ENCODE assay signal across 14 mouse cellular contexts in genomic region chr2:27716339-27716738, GRCm38 (mm10). TPM values are rescaled to one million over a fixed set of nuclear protein-coding genes. Genes with fewer than 3 reads are reported as not detected.
DNase-seq lines count a peak whose midpoint lies in the region; ATAC-seq and TF ChIP-seq lines count a peak whose summit lies in the region.
"Had no signal": no experiment of that assay in that cellular context is flagged by ENCODE, and none has a peak within 500 bp of the region (broad histone marks: within the 10 kb centered on the region; RNA-seq: fewer than 3 reads in every experiment).

No protein-coding gene starts in this region.

- no peak for TF ChIP-seq CTCF in intestine, postnatal 0 days (IDR thresholded peaks at IDR 0.05; ENCODE audit: low read depth)
- no peak for TF ChIP-seq CTCF in lung, postnatal 0 days (IDR thresholded peaks at IDR 0.05)

- no peak overlapping the region for H3K4me3 ChIP-seq in intestine, embryonic 15.5 days (replicated peaks)
- H3K4me3 ChIP-seq in intestine, postnatal 0 days (ENCODE audit: low read depth, low read length), result no peak overlapping the region
- no peak overlapping the region for H3K4me3 ChIP-seq in lung, postnatal 0 days (ENCODE audit: low read depth, low read length)
- no peak overlapping the region for H3K4me3 ChIP-seq in heart, embryonic 16.5 days (ENCODE audit: low read length)
- no peak overlapping the region for H3K4me3 ChIP-seq in macrophage (ENCODE audit: inconsistent target)
- H3K4me3 ChIP-seq: midbrain, embryonic 12.5 days; neural tube, embryonic 13.5 days had no signal

- ATAC-seq in intestine, embryonic 15.5 days, result no peak
- no peak for ATAC-seq in intestine, postnatal 0 days
- no peak for ATAC-seq in lung, postnatal 0 days
- ATAC-seq in heart, embryonic 16.5 days (replicated peaks; ENCODE audit: extremely low read depth, insufficient read depth, low FRiP score), result no peak

- no peak for DNase-seq in lung, postnatal 0 days (ENCODE audit: low spot score)
- no peak for DNase-seq in lung, postnatal 14 days
- DNase-seq in thymus, postnatal 36 days, result no peak
- no peak for DNase-seq in spleen, postnatal 14 days (ENCODE audit: low spot score in 2 of 2)
- DNase-seq: gastrocnemius, postnatal 14 days; kidney, adult 11 months; right cerebral cortex, postnatal 14 days; thymus, adult 2 months had no signal

- H3K4me1 ChIP-seq in intestine, embryonic 15.5 days (replicated peaks), result peaks cover 78% of the 10 kb centered on the region
- peaks cover 59% of the 10 kb centered on the region for H3K4me1 ChIP-seq in intestine, postnatal 0 days (replicated peaks; ENCODE audit: control insufficient read depth, insufficient read depth, low read length)
- peaks cover 20% of the 10 kb centered on the region for H3K4me1 ChIP-seq in lung, postnatal 0 days (ENCODE audit: insufficient read depth, low read depth, low read length)
- peaks cover 77% of the 10 kb centered on the region for H3K4me1 ChIP-seq in heart, embryonic 16.5 days (ENCODE audit: control insufficient read depth, insufficient read depth, low read length)

- H3K4me2 ChIP-seq in intestine, embryonic 15.5 days (replicated peaks), result no peak overlapping the region
- H3K4me2 ChIP-seq in intestine, postnatal 0 days (replicated peaks; ENCODE audit: low read depth), result no peak overlapping the region
- H3K4me2 ChIP-seq in lung, postnatal 0 days (replicated peaks; ENCODE audit: low read depth, low read length), result no peak overlapping the region
- H3K4me2 ChIP-seq in heart, embryonic 16.5 days (ENCODE audit: low read depth, low read length), result no peak overlapping the region
- H3K4me2 ChIP-seq: midbrain, embryonic 12.5 days; neural tube, embryonic 13.5 days had no signal

- 0 out of 2 replicates have a peak overlapping the region, but pooled peaks have one; percentile 32 for H3K27ac ChIP-seq in intestine, embryonic 15.5 days
- no peak overlapping the region for H3K27ac ChIP-seq in intestine, postnatal 0 days (ENCODE audit: low read depth, low read length)
- peak overlapping the region; percentile 20 for H3K27ac ChIP-seq in lung, postnatal 0 days (ENCODE audit: low read length)
- peak overlapping the region; percentile 35; the same call in 1 of the 2 replicates for H3K27ac ChIP-seq in heart, embryonic 16.5 days (ENCODE audit: low read length)
- peak overlapping the region; percentile 87 for H3K27ac ChIP-seq in macrophage
- H3K27ac ChIP-seq: midbrain, embryonic 12.5 days; neural tube, embryonic 13.5 days had no signal

- 73% methylated on average over 3 of the region's 3 CpGs for WGBS in intestine, embryonic 15.5 days
- 82% methylated on average over 3 of the region's 3 CpGs for WGBS in intestine, postnatal 0 days
- WGBS in lung, postnatal 0 days, result 70% methylated on average over 3 of the region's 3 CpGs
- WGBS in heart, embryonic 16.5 days, result 66% methylated on average over 3 of the region's 3 CpGs
- 29% methylated on average over 3 of the region's 3 CpGs for WGBS in macrophage (ENCODE audit: missing documents)

- H3K79me2 ChIP-seq in macrophage (ENCODE audit: inconsistent target), result peaks cover 88% of the 10 kb centered on the region; the same call in 1 of the 2 replicates

- H3K27me3 ChIP-seq in intestine, embryonic 15.5 days (replicated peaks), result no peaks in the 10 kb centered on the region
- no peaks in the 10 kb centered on the region for H3K27me3 ChIP-seq in intestine, postnatal 0 days (replicated peaks; ENCODE audit: control insufficient read depth, insufficient read depth, low read length)
- no peaks in the 10 kb centered on the region for H3K27me3 ChIP-seq in lung, postnatal 0 days (replicated peaks; ENCODE audit: insufficient read depth, low read length)
- H3K27me3 ChIP-seq in heart, embryonic 16.5 days (ENCODE audit: control insufficient read depth, insufficient read depth, low read length), result no peaks in the 10 kb centered on the region
- H3K27me3 ChIP-seq: neural tube, embryonic 13.5 days had no signal

- H3K9ac ChIP-seq in intestine, embryonic 15.5 days, result no peak overlapping the region
- no peak overlapping the region for H3K9ac ChIP-seq in intestine, postnatal 0 days (ENCODE audit: low read depth, low read length)
- H3K9ac ChIP-seq in lung, postnatal 0 days (replicated peaks; ENCODE audit: low read depth), result no peak overlapping the region
- H3K9ac ChIP-seq in heart, embryonic 16.5 days (ENCODE audit: low read length), result no peak overlapping the region; the same call in 1 of the 2 replicates
- H3K9ac ChIP-seq: midbrain, embryonic 12.5 days; neural tube, embryonic 13.5 days had no signal

- no peak for TF ChIP-seq EP300 in lung, postnatal 0 days (IDR thresholded peaks at IDR 0.05)

- no peaks in the 10 kb centered on the region for H3K36me3 ChIP-seq in intestine, embryonic 15.5 days
- no peaks in the 10 kb centered on the region for H3K36me3 ChIP-seq in intestine, postnatal 0 days (ENCODE audit: control insufficient read depth, insufficient read depth)
- no peaks in the 10 kb centered on the region for H3K36me3 ChIP-seq in lung, postnatal 0 days (ENCODE audit: insufficient read depth, low read length)
- no peaks in the 10 kb centered on the region for H3K36me3 ChIP-seq in heart, embryonic 16.5 days (ENCODE audit: control insufficient read depth, insufficient read depth)
- no peaks in the 10 kb centered on the region for H3K36me3 ChIP-seq in macrophage (ENCODE audit: inconsistent target)
- H3K36me3 ChIP-seq: midbrain, embryonic 12.5 days; neural tube, embryonic 13.5 days had no signal

- no peaks in the 10 kb centered on the region for H3K9me3 ChIP-seq in intestine, embryonic 15.5 days
- H3K9me3 ChIP-seq in intestine, postnatal 0 days (ENCODE audit: control insufficient read depth), result no peaks in the 10 kb centered on the region
- no peaks in the 10 kb centered on the region for H3K9me3 ChIP-seq in lung, postnatal 0 days (ENCODE audit: low read length)
- no peaks in the 10 kb centered on the region for H3K9me3 ChIP-seq in heart, embryonic 16.5 days (replicated peaks; ENCODE audit: control insufficient read depth, low read length)
- H3K9me3 ChIP-seq: midbrain, embryonic 12.5 days; neural tube, embryonic 13.5 days had no signal

RNA-seq across cellular contexts. Expression of gene Rxra, which starts 40.1 kb away (rescaled TPM):
- 11.7 and 12.5 TPM in 2 replicates for polyA plus RNA-seq in intestine, embryonic 15.5 days (2015; fragmentation: Nextera tagmentation; extraction: Ambion mirVana)
- polyA plus RNA-seq in intestine, postnatal 0 days (2015; fragmentation: Nextera tagmentation; extraction: Ambion mirVana), result 9.0 and 10.2 TPM in 2 replicates
- 9.6 and 10.3 TPM in 2 replicates for polyA plus RNA-seq in lung, postnatal 0 days (2015; fragmentation: Nextera tagmentation; extraction: Ambion mirVana)
- 6.6 and 8.4 TPM in 2 replicates for polyA plus RNA-seq in heart, embryonic 16.5 days (2015; fragmentation: Nextera tagmentation; extraction: Ambion mirVana)
- total RNA-seq in macrophage (2018; cell fraction: chromatin; rRNA removed), result 10 to 100 TPM in 21 of 26 experiments, 1 to 10 TPM in 5; 3.9 to 46.2 (median 29.2) TPM
- 10 to 100 TPM; 24.1 to 65.6 (median 50.5) TPM for total RNA-seq in macrophage (2018; cell fraction: cytosol; rRNA removed)
- 10 to 100 TPM in 25 of 26 experiments, 1 to 10 TPM in 1; 8.2 to 53.4 (median 42.8) TPM for total RNA-seq in macrophage (2018; cell fraction: nucleus; rRNA removed)
- polyA plus RNA-seq in macrophage (2018), result 41.3 to 42.8 TPM (median 41.9 TPM) in 3 replicates
